Mouse (Mus musculus) right cerebral cortex, adult 18-20 months (tissue): ENCODE measurements at regions not wholly inside any gene's neighbourhood (a gene's known extent, or its start where the extent isn't known, plus 50 kb on each side); places are given as distances from the start of the nearest gene placed in this dataset.
A peak's percentile ranks its signal among the peaks of the same experiment; 100 is the strongest.

ENCODE experiments used
- DNase-seq: peaks from one replicate; pipeline ENCODE4 v3.0.0; 2022; ENCODE audit warnings: mixed read lengths

DNA sequence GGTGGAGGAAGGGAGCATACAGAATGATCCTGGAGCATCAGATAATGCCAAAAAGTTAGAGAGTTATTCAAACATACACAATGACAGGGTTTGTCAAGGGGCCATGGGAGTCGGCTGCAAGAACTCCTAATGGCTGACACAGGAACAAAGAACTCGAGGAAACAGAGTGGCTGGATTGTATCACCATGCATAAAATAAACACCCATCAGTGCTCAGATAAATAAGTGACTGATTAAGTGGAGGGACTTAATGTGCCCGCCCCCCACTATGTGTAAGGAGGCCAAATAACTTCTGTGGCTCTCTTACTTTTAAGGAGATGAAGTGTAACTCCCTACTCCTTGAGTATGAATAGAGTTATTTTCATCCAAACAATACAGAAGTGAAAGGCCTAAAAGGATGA is 220.1 kb upstream of the 9630041A04Rik start:
- DNase-seq, result no peak

DNA sequence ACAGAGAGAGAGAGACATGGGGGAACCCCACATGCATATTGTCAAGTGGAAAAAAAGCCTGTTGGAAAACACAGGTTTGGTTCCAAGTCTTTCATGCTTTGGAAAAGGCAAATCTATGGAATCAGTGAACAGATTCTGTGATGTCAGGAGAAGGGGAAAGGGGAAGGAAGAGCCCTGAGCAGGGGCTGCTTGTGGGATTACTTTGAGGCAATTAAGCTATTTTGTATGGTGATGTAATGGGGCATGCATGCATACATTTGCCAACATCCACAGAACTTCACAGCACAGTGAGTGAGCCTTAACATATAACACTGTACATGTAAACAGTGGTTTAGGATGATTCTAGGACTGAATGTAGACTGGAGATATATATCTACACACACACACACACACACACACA is 221.0 kb upstream of the 9630041A04Rik start:
- no peak for DNase-seq

DNA sequence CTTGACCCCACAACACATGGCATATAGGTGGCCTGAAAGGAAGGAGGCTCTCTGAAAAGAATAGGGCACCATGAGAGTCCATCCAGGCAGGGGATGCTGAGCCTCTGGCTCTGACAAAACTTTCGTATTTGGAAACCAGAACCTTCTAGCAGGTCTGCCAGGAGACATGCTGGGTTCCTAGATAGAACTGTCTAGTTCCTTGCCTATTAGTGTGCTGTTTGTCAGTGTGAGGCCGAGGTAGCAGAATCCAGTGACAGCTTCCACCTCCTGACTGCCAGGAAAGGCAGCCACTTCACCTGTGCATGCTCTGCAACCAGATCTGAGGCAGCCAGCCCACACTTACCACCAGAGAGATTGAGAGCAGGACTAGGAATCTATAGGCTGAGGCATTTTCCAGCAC is 245.4 kb upstream of the 9630041A04Rik start:
- DNase-seq, result no peak

DNA sequence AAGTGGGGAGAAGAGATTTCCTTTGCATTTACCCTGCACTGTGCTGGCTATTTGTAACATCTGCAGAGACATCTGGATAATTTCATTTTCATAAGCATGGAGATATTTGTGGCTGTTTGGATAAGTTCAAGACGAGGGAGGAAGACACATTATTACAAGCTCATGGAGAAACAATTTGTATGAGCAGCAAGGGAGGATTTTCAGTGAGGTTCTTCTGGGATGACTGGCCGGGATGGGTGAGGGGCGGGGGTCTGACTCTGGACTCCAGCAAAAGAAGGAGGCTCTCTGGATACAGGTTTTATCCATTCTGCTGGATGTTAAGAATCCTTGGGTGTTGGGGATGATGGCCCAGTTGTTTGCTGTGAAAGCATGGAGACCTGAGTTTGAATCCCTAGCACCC is 246.5 kb upstream of the 9630041A04Rik start:
- no peak for DNase-seq

DNA sequence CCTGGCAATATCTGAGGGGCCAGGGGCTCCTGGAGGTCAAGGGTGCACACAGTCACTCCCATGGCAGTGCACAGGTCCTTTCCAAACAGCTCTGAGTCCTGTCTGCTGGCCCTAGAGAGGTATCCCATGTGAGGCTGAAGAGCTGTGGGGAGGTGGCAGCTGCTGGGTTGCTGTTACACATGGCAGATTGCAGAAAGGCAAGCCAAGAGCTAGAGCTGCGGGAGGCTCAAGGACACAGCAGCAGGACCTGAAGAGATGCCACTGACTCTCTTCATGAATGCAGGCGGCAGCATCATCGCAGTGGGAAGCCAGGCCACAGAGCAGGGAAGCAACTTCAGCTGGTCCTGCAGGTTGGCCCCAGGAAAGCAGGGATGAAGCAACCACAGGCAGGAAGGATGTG is 247.7 kb upstream of the 9630041A04Rik start:
- no peak for DNase-seq

DNA sequence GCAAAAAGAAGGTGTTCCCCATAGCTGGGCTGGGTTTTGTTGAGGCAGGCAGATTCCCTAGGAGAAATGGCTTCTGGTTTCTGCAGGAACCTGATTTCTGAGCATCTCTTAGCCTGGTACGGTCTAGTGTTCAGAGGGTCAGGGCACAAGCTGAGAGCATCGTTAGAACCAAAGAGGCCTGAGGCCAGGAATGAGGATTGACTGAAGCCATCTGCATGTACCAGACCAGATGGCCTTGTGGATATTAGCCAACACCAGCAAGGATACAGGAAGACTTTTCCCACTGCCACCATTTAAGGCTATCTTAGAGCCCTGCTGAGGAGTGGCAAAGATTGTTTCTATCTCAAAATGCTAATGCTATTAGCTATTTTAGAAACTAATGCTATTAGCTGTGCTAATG is 248.2 kb upstream of the 9630041A04Rik start:
- no peak for DNase-seq

DNA sequence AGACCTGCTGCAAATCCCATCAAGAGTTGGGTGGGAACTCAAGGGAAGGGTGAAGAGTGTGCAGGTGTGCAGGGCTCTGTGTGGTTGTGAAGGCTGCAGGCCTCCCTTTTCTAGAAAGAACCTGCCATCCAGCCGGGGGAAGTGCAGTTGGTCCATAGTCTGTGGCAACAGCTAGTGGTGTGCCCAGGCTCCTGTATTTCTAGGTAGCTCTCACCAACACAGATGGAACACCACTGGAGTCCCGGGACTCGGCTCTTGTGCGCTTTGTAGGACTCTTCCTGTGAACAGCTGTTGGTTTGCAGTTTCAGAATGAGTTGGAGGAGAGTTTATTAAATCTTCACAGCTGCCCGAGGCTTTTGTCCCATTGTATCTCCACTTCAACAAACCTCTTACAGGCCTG is 248.7 kb upstream of the 9630041A04Rik start:
- DNase-seq, result no peak

DNA sequence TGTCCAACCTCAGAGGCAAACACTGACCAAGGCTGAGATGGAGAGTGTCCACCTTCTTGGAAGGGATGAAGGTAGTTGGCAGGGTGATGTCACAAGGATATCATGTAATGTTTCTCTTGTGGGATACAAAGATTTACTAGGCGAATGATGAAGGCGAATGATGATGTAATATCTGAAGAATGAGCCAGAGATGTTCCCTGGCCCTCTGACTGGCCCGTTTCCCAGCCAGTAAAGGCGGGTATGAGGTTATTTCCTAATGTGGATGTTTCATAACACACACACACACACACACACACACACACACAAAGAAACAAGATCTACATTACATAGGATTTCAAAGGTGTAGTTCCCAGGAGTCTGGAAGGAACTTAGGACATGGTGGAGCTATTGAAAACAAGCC is 249.1 kb upstream of the 9630041A04Rik start:
- no peak for DNase-seq

DNA sequence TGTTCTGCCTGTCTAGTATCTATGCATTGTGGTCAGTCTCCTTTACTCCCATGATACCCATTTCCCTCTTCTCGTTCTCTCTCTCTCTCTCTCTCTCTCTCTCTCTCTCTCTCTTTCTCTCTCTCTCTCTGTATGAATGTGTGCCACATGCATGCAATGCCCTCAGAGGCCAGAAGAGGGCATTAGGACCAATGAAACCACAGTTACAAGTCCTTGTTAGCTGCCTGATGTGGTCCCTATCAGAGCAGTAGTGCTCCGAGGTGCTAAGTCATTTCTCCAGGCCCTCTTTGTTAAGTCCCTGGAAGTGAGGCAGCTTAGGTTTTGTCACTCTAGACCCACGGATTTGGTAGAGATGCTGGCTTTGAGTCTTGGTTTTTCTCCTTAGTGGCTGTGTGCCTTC is 250.2 kb upstream of the 9630041A04Rik start:
- no peak for DNase-seq

DNA sequence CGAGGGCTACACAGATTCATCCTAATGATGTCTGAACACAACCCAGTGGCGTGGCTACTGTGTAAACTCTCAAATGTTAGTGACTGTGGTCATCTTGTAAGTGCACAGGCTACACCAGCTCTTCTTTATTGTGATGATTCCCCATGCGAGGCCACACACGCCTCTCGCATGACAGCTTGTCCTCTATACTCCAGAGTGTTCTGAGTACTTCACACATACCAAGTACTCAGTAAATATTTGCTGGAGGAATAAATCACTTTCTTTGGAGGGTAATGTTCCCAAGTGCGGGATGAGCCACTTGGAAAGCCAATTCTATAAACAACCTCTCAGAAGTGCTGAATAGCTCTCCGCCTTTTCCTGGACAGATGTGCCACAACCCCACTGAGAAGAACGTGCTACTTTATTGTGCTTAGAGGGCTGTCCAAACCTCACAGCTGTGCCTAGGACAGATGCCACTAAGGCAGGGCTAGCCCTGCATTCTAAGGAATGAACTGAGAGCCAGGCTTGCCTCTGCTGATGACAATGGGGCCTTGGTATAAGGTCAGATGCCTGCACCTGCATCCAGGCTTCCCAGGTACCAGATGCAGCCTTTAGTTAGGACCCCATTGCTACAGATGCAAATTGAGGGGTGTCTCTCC is 250.7 kb upstream of the 9630041A04Rik start:
- no peak for DNase-seq

DNA sequence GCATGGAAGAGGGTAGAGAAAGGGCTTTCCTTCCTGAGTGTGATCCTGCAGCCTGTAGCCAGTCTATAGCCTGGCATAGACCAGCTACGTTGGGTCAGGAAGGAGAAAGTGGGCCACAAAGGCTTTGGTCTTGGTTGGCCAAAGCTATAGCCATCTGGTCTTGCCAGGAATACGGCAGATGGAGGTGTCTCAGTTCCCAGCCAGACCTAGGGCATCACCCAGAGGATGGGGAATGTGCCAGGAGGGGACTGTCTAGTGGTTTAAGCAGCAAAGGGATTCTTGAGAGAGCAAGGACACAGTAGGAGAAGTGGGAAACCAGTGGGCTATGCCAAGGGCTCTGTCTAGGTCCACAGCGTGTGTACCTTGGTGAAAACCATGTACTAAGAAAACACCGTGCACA is 251.3 kb upstream of the 9630041A04Rik start:
- no peak for DNase-seq

DNA sequence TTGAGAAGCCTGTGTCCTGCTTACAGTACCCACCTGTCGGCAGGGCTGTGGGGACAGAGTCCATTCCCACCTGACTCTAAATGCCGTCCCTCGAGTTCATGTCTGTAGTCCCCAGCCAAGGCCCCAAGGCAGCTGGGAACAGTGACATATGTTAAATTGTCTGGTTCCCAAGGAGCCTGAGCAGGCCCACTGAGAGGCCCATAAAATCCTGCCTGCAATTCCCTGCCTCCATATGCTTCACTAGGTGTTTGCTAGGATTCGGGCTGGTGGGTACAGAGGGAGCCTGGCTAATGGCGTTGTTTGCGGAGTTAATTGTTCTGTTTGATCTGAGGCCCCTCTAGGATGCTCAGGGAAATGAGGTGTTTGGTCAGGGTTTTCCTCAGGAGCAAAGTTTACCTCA is 258.8 kb upstream of the 9630041A04Rik start:
- no peak for DNase-seq

DNA sequence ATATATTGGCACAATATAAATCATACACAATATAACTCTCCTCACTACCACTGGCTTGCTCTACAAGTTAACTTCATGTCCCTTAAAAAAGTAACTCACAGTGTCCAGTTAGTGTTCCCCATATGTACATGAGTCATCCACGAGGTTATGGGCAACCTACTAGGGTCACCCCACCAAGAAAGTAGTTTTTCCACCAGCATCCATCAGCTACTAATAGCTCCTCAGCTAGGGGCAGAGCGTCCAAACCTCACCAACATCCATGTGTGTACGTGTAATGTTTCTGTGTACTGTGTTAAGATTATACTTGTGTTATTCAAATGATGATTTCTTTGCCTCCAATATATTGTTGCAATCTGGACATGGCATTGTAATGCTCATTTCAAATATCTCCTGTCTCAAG is 264.7 kb upstream of the 9630041A04Rik start:
- no peak for DNase-seq

DNA sequence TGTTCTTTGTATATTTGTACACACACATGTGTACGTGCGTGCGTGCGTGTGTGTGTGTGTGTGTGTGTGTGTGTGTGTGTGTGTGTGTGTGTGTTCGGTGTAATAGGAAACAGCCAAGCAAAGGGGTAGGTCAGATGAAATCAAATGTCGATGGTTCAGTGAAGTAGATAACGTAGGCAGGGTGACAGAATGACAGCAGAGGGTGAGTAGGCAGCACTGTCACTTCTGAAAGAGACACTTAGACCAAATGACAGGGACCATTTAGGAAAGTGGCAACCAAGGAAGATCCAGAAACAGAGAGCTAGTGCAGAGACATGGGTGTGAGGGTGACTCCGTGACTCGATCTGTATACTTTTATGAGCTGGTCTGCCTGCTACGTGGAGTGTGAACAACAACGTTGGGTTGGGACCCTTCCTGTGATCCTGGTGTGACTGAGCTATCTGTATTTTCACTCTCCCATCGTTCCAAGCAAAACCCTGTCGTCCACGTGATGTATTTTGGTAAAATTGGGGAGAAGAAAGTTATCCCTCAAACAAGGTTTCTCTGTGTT is 266.5 kb upstream of the 9630041A04Rik start:
- no peak for DNase-seq

DNA sequence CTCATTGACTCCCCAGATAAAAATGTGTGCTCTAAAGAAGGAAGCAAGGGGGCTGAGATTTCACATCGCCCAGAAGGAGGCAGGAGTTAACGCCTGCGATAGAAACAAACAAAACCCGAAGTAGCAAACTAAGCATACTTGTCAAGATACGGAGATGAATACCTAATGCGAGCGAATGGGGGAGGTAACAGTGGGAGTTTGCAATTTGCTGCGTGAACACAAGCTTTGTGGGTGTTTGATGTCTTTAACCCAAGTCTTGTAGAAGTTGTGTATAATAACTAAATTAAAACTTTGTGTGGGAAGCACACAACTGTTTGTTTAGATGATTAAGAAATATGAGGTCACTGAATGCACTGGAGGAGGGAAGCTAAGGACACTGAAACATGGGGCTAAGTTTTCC is 269.0 kb upstream of the 9630041A04Rik start:
- DNase-seq, result peak; percentile 25

DNA sequence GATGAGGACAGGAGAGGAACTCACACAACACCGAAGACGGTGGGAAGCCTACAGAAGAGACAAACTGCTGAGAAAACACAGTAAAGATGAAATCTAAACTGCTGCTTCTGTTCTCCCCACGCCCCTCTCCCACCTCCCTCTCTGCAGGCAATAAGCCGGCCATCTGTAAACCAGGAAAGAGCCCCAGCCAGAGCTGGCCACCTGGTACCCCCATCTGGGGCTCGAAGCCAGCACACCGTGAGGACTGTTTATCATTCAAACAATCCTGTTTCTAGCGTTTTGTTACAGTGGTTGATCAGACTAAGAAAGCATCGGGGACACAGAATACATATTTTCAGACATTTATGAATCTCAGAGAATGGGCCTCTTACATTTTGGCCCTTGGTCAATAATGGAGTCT is 270.0 kb upstream of the 9630041A04Rik start:
- no peak for DNase-seq

DNA sequence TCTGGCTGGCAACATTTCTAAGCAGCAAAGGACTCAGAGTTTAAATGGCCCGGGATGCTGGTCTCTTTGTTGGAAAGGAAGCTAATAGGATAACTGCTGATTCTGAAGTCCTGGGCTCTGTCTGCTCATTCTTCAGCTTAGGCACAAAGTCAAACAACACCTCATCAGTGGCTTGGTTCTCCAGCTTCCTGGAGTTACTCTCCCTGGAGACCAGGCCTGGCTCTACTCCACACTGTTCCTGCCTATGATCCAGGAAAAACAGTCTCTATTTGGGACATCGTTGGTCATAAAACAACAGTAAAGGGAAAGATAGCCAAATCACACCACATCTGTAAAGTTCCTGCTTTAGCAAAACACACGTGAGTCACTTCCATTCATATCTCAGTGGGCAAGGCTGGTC is 271.3 kb upstream of the 9630041A04Rik start:
- DNase-seq, result no peak

DNA sequence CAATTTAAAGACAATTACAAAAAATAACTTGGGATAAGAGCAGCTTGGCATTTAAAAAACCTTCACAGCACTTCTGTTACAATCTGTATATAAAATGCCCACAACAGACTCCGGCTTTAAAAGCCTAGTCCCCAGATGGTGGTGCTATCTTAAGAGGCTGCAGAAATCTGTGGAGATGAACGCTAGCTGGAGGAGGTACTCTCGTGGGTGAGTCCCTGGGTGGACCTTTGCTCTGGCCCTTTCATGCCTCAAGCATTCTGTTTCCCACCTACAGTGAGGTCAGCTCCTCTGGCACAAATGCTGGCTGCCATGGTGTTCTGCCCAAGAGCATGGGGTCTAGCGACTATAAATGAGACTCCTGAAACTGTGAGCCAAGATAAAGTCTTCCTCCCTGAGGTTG is 280.6 kb upstream of the 9630041A04Rik start:
- no peak for DNase-seq

DNA sequence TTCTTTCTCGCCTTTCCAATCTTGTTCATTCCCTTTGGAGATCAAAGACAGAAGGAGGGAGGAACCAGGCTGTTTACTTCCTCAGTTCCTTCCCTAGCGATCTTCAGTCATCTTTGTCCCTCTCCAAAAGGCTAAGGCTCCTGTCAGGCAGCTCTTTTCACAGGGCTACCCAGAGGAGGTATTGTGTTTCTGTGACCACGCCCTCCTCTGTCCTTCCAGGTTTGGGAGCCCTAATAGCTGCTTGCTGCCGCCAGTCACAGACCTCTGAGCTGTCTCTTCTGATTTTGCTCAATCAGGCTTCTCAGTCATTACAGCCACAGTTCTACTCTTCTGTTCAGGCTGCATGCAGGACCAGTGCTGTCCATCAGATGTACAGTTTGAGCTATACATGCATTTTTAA is 290.9 kb upstream of the 9630041A04Rik start:
- DNase-seq, result no peak

DNA sequence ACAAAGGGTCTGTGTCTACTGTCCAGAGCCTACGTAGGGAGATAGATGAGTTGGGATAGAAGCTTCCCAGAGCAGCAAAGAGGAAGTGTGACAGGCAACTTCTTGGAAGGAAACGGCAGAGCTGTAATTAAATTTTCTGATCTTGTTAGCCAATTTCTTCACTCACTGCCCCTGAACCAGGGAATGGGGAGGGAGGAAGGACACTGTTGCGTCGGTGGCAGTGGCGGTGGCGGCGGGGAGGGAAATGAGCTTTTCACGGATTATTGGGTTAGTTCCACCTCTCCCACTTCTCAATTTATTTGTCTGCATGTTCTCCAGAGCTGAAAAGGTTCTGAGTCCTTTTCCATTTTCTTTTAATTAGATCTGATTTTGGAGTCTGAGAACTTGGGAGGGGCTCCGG is 298.4 kb upstream of the 9630041A04Rik start:
- DNase-seq, result no peak

DNA sequence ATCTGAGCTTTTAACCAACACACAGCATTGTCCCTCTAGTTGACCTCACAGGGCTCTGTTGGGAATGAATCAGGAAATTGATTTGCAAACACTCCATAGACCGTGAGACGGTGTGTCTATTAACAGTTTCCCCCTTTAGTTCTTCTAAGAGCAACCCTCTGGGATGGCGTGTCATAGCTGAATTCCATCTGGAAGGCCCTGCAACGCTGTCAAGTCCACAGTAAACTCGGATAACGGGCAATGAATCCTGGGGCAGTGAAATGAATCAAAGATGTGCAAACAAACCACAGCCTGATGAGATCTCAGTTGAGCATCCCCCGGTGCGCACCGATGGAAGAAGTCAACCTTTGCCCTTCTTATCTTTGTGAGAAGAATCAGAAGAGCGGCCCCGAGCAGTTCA is 302.3 kb upstream of the 9630041A04Rik start:
- DNase-seq, result no peak

DNA sequence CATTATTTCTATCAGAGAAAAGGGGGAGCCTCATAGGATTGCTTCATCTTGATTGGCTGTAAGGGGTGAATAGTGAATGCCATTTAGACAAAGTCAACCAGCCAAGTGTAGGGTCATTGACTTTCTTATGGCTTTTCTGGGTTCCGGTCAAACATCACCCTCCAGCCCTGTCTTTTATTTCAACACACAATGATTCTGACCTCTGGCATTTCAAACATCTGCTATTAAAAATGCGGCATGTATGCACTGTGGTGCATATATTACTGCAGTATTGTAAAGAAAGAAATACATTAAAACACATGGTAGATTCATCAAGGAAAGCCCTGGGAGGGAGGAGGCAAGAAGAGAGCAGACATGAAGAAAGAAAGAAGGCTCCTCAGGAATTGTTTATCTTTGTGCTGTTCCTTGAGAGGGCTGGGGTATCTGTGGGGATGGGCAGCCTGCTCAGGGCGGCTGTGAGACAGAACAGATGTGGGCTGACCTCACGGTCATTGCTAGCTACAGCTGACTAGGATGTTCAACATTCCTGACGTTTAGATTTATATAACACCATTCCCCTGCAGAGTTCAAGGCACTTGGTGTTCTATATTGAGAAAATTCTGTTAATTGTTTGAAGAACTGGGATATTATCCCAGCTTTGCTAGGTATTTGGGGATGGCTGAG is 303.5 kb upstream of the Ppp2r3a start:
- DNase-seq, result no peak

DNA sequence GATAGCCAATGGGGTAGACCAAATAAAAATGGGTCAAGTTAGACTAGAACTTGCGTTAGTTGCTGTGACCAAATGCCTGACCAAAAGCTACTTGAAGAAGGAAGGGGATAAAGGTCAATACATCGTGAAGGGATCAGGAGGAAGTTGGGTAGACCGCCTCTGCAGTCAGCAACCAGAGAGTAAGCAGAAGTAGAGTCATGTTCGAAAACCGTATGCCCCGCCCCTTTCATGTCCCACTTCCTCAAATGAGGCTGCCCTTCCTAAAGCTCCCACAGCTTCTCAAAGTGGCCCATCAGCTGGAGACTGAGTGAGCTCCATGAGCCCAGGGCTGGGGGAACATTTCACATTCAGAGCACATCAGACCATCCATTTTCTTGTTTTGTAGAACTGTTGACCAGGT is 301.2 kb upstream of the Ppp2r3a start:
- no peak for DNase-seq

DNA sequence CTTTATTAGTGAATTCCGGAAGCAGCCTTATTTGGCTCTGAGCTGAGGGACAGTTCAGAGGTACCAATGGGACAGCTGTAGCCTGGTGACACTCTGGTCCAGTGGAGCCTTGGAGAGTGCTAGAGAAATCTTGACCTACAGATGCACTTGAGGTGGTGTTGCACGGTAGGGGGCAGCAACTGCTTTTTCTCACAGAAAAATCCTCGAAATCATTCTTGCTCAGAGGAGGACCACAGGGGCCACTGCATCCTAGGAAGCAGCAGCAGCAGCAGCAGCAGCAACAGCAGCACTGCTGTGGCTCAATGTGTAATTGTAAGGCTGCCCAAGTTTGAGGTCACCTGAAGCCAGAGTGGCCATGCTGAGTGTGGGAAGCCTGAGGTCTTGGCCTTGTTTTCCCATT is 299.7 kb upstream of the Ppp2r3a start:
- no peak for DNase-seq
